Mouse (Mus musculus) heart, embryonic 12.5 days (tissue): Measurements from ENCODE around the gene Fam78a. TPM values are rescaled to one million over a fixed set of nuclear protein-coding genes. Genes with fewer than 3 reads are reported as not detected.

Source experiments
- ATAC-seq: fragments of 200-750 bp; cut with Nextera tagmentation; 2 replicates; pipeline ENCODE4 v1.8.0; 2017; ENCODE audit warnings: moderate TSS enrichment, moderate library complexity; ENCODE audit not compliant: insufficient number of reproducible peaks, low FRiP score
- H3K27ac ChIP-seq: fragments of 300-500 bp; sonication (generic); 2 replicates; pipeline ENCODE4 v1.5.1; 2016; ENCODE audit warnings: mild to moderate bottlenecking, moderate library complexity; ENCODE audit not compliant: poor library complexity, severe bottlenecking
- H3K27me3 ChIP-seq: fragments of 300-500 bp; sonication (generic); replicated peaks from 2 replicates; pipeline ENCODE4 v1.6.1; 2016; ENCODE audit warnings: mild to moderate bottlenecking, moderate library complexity
- H3K36me3 ChIP-seq: fragments of 300-500 bp; sonication (generic); 2 replicates; pipeline ENCODE4 v1.6.1; 2016; ENCODE audit warnings: mild to moderate bottlenecking, moderate library complexity
- H3K4me1 ChIP-seq: fragments of 300-500 bp; sonication (generic); replicated peaks from 2 replicates; pipeline ENCODE4 v1.6.1; 2016; ENCODE audit warnings: mild to moderate bottlenecking
- H3K4me2 ChIP-seq: fragments of 300-500 bp; sonication (generic); 2 replicates; pipeline ENCODE4 v1.6.1; 2016; ENCODE audit warnings: mild to moderate bottlenecking, moderate library complexity
- H3K4me3 ChIP-seq: fragments of 300-500 bp; sonication (generic); 2 replicates; pipeline ENCODE4 v1.5.1; 2016; ENCODE audit warnings: mild to moderate bottlenecking
- H3K9ac ChIP-seq: fragments of 300-500 bp; sonication (generic); 2 replicates; pipeline ENCODE4 v1.6.1; 2016; ENCODE audit warnings: mild to moderate bottlenecking, moderate library complexity
- H3K9me3 ChIP-seq: fragments of 300-500 bp; sonication (generic); replicated peaks from 2 replicates; pipeline ENCODE4 v1.6.1; 2016; ENCODE audit warnings: mild to moderate bottlenecking, moderate library complexity
- WGBS: fragments of 180-500 bp; shearing (Covaris S2); methylation state at CpG from one replicate; pipeline ENCODE4 v1.1.7; 2016; 5-methylcytosine and 5-hydroxymethylcytosine counted together
- polyA plus RNA-seq: library from polyadenylated mRNA; unstranded; fragments of >200 nt; fragmentation: Nextera tagmentation; extraction: Ambion mirVana; gene quantifications from 2 replicates; pipeline ENCODE4 v1.2.1, GENCODE M21; 2016

The Fam78a gene
- polyA plus RNA-seq, 1 experiment from 2014 or later: 50.7 TPM

- H3K36me3 ChIP-seq: peaks cover 61% of the 10 kb centered on the region
- no peak overlapping the region for H3K4me2 ChIP-seq
- H3K4me1 ChIP-seq: peaks cover 63% of the 10 kb centered on the region
- no peaks in the 10 kb centered on the region for H3K9me3 ChIP-seq
- no peak for ATAC-seq
- H3K27ac ChIP-seq: peak overlapping the region; percentile 60
- no peaks in the 10 kb centered on the region for H3K27me3 ChIP-seq
- 61% methylated on average over 31 of the region's 31 CpGs for WGBS
- no peak overlapping the region for H3K4me3 ChIP-seq
- H3K9ac ChIP-seq: peak overlapping the region; percentile 55
These were observed 15.6 kb downstream of the Fam78a start for GRCm38 (mm10) chr2:32068811-32069607.

- Histone ChIP-seq H3K36me3 (peaks cover 35% of the 10 kb centered on the region), H3K9ac (no peak overlapping the region), H3K9me3 (no peaks in the 10 kb centered on the region), H3K4me1 (peaks cover 87% of the 10 kb centered on the region), H3K4me3 (no peak overlapping the region), H3K4me2 (no peak overlapping the region), H3K27me3 (no peaks in the 10 kb centered on the region), H3K27ac (peak overlapping the region; percentile 96)
- ATAC-seq: no peak
- 69% methylated on average over 4 of the region's 4 CpGs for WGBS
These were observed 18.7 kb downstream of the Fam78a start for GRCm38 (mm10) chr2:32066005-32066404.

GRCm38 (mm10) chr2:32065371-32065791, 19.3 kb downstream of the Fam78a start:
- Histone ChIP-seq H3K27me3 (no peaks in the 10 kb centered on the region), H3K27ac (peak overlapping the region; percentile 96), H3K4me2 (0 out of 2 replicates have a peak overlapping the region, but pooled peaks have one; percentile 29), H3K4me3 (no peak overlapping the region), H3K36me3 (peaks cover 30% of the 10 kb centered on the region), H3K9ac (no peak overlapping the region), H3K9me3 (no peaks in the 10 kb centered on the region), H3K4me1 (peaks cover 93% of the 10 kb centered on the region)
- 51% methylated on average over 5 of the region's 5 CpGs for WGBS
- ATAC-seq: no peak

- Histone ChIP-seq H3K9me3 (no peaks in the 10 kb centered on the region), H3K27ac (peak overlapping the region; percentile 96), H3K4me1 (peaks cover 98% of the 10 kb centered on the region), H3K36me3 (peaks cover 30% of the 10 kb centered on the region), H3K27me3 (no peaks in the 10 kb centered on the region), H3K4me3 (no peak overlapping the region), H3K4me2 (peak overlapping the region; percentile 29), H3K9ac (peak overlapping the region; percentile 56; the same call in 1 of the 2 replicates)
- ATAC-seq: no peak
- 41% methylated on average over 13 of the region's 13 CpGs for whole genome bisulfite sequencing
These were observed 19.7 kb downstream of the Fam78a start for GRCm38 (mm10) chr2:32064913-32065312.

- Histone ChIP-seq H3K27ac (peak overlapping the region; percentile 96), H3K9ac (peak overlapping the region; percentile 56; the same call in 1 of the 2 replicates), H3K4me1 (peaks cover 100% of the 10 kb centered on the region), H3K27me3 (no peaks in the 10 kb centered on the region), H3K9me3 (no peaks in the 10 kb centered on the region), H3K4me2 (peak overlapping the region; percentile 29), H3K36me3 (peaks cover 18% of the 10 kb centered on the region), H3K4me3 (no peak overlapping the region)
- 39% methylated on average over 7 of the region's 7 CpGs for WGBS
- no peak for ATAC-seq
These were observed 21.1 kb downstream of the Fam78a start for GRCm38 (mm10) chr2:32063451-32064151.

GRCm38 (mm10) chr2:32062626-32063410, 21.8 kb downstream of the Fam78a start:
- H3K36me3 ChIP-seq: peaks cover 10% of the 10 kb centered on the region
- peak overlapping the region; percentile 16; the same call in 1 of the 2 replicates for H3K9ac ChIP-seq
- no peak for ATAC-seq
- whole genome bisulfite sequencing: 77% methylated on average over 15 of the region's 15 CpGs
- no peaks in the 10 kb centered on the region for H3K27me3 ChIP-seq
- peaks cover 98% of the 10 kb centered on the region for H3K4me1 ChIP-seq
- H3K9me3 ChIP-seq: no peaks in the 10 kb centered on the region
- H3K4me3 ChIP-seq: no peak overlapping the region
- peak overlapping the region; percentile 96 for H3K27ac ChIP-seq
- peak overlapping the region; percentile 29; the same call in 1 of the 2 replicates for H3K4me2 ChIP-seq

GRCm38 (mm10) chr2:32061722-32062505, 22.7 kb downstream of the Fam78a start:
- Histone ChIP-seq H3K4me1 (peaks cover 98% of the 10 kb centered on the region), H3K27ac (peak overlapping the region; percentile 96), H3K36me3 (peaks cover 1% of the 10 kb centered on the region; the same call in 1 of the 2 replicates), H3K4me2 (no peak overlapping the region), H3K9me3 (no peaks in the 10 kb centered on the region), H3K4me3 (no peak overlapping the region), H3K27me3 (no peaks in the 10 kb centered on the region), H3K9ac (no peak overlapping the region)
- no peak for ATAC-seq
- 42% methylated on average over 12 of the region's 12 CpGs for WGBS

GRCm38 (mm10) chr2:32061189-32061588, 23.5 kb downstream of the Fam78a start:
- 50% methylated on average over 2 of the region's 2 CpGs for WGBS
- no peak for ATAC-seq
- Histone ChIP-seq H3K9me3 (no peaks in the 10 kb centered on the region), H3K4me2 (no peak overlapping the region), H3K4me1 (peaks cover 97% of the 10 kb centered on the region), H3K9ac (no peak overlapping the region), H3K4me3 (no peak overlapping the region), H3K27ac (peak overlapping the region; percentile 96; the same call in 1 of the 2 replicates), H3K27me3 (no peaks in the 10 kb centered on the region), H3K36me3 (no peaks in the 10 kb centered on the region)

GRCm38 (mm10) chr2:32060228-32060805, 24.3 kb downstream of the Fam78a start:
- peak overlapping the region; percentile 28; the same call in 1 of the 2 replicates for H3K9ac ChIP-seq
- H3K27ac ChIP-seq: peak overlapping the region; percentile 96
- no peaks in the 10 kb centered on the region for H3K36me3 ChIP-seq
- no peaks in the 10 kb centered on the region for H3K9me3 ChIP-seq
- no peaks in the 10 kb centered on the region for H3K27me3 ChIP-seq
- peaks cover 93% of the 10 kb centered on the region for H3K4me1 ChIP-seq
- H3K4me2 ChIP-seq: no peak overlapping the region
- no peak for ATAC-seq
- H3K4me3 ChIP-seq: no peak overlapping the region
- WGBS: 59% methylated on average over 6 of the region's 6 CpGs

GRCm38 (mm10) chr2:32059613-32060012, 25.0 kb downstream of the Fam78a start:
- no peak for ATAC-seq
- Histone ChIP-seq H3K4me3 (no peak overlapping the region), H3K4me2 (no peak overlapping the region), H3K27me3 (no peaks in the 10 kb centered on the region), H3K9me3 (no peaks in the 10 kb centered on the region), H3K4me1 (peaks cover 93% of the 10 kb centered on the region), H3K27ac (peak overlapping the region; percentile 41), H3K9ac (0 out of 2 replicates have a peak overlapping the region, but pooled peaks have one; percentile 28), H3K36me3 (no peaks in the 10 kb centered on the region)
- 36% methylated on average over 6 of the region's 6 CpGs for WGBS
